Mouse (Mus musculus): ENCODE results near the gene Rapgef4.
A peak's percentile ranks its signal among the peaks of the same experiment; 100 is the strongest.

Rapgef4 gene

GRCm38 (mm10) chr2:72241714-72242472 is 260.9 kb downstream of the Rapgef4 start:
- DNase-seq = no peak

- no peak for DNase-seq
These were observed 262.1 kb downstream of the Rapgef4 start for GRCm38 (mm10) chr2:72242910-72243675.

GRCm38 (mm10) chr2:72245631-72246030 is 264.6 kb downstream of the Rapgef4 start:
- no peak for DNase-seq

- DNase-seq = no peak
These were observed 265.3 kb downstream of the Rapgef4 start for GRCm38 (mm10) chr2:72246376-72246775.

- no peak for DNase-seq
These were observed 266.8 kb downstream of the Rapgef4 start for GRCm38 (mm10) chr2:72247819-72248218.

- DNase-seq = no peak
These were observed 271.8 kb downstream of the Rapgef4 start for GRCm38 (mm10) chr2:72252510-72253505.

- no peak for DNase-seq
These were observed 272.8 kb downstream of the Rapgef4 start for GRCm38 (mm10) chr2:72253882-72254281.

- peak; percentile 81 for DNase-seq
These were observed 274.0 kb downstream of the Rapgef4 start for GRCm38 (mm10) chr2:72254813-72255582.

GRCm38 (mm10) chr2:72260704-72261103 is 279.7 kb downstream of the Rapgef4 start:
- no peak for DNase-seq

GRCm38 (mm10) chr2:72262814-72263480 is 281.9 kb downstream of the Rapgef4 start:
- no peak for DNase-seq

- no peak for DNase-seq
These were observed 286.4 kb downstream of the Rapgef4 start for GRCm38 (mm10) chr2:72267390-72267789.

- DNase-seq = no peak
These were observed 288.8 kb downstream of the Rapgef4 start for GRCm38 (mm10) chr2:72269651-72270341.

- no peak for DNase-seq
These were observed 297.3 kb downstream of the Rapgef4 start for GRCm38 (mm10) chr2:72278247-72278873.

GRCm38 (mm10) chr2:72280524-72280923 is 299.5 kb downstream of the Rapgef4 start:
- no peak for DNase-seq

GRCm38 (mm10) chr2:72281971-72282370 is 300.9 kb downstream of the Rapgef4 start:
- no peak for DNase-seq

GRCm38 (mm10) chr2:72282733-72283132 is 301.7 kb downstream of the Rapgef4 start:
- no peak for DNase-seq

- DNase-seq = no peak
These were observed 303.6 kb downstream of the Rapgef4 start for GRCm38 (mm10) chr2:72284689-72285088.

- peak; percentile 61 for DNase-seq
These were observed 304.3 kb downstream of the Rapgef4 start, which contains the start of gene Map3k20 for GRCm38 (mm10) chr2:72285256-72285887. TSS of gene Map3k20 (plus strand) at chr2:72285637.

GRCm38 (mm10) chr2:72285888-72286661 is 305.0 kb downstream of the Rapgef4 start:
- DNase-seq = peak; percentile 36

Data from kidney, adult 9 months (tissue).